Mouse (Mus musculus) urinary bladder, postnatal 36 days (tissue): ENCODE measurements at regions not wholly inside any gene's neighbourhood (a gene's known extent, or its start where the extent isn't known, plus 50 kb on each side); places are given as distances from the start of the nearest gene placed in this dataset.

Source experiments
- DNase-seq, 2 experiments: peaks; one replicate each; pipeline ENCODE4 v3.0.0; 2022; ENCODE audit warnings: low spot score in 2 of 2, mixed read lengths in 1 of 2

- no peak for DNase-seq
These were observed 284.7 kb upstream of the N6amt1 start for GRCm38 (mm10) chr16:87069294-87069693.

- DNase-seq: no peak
These were observed 286.0 kb upstream of the N6amt1 start for GRCm38 (mm10) chr16:87067981-87068380.

DNA sequence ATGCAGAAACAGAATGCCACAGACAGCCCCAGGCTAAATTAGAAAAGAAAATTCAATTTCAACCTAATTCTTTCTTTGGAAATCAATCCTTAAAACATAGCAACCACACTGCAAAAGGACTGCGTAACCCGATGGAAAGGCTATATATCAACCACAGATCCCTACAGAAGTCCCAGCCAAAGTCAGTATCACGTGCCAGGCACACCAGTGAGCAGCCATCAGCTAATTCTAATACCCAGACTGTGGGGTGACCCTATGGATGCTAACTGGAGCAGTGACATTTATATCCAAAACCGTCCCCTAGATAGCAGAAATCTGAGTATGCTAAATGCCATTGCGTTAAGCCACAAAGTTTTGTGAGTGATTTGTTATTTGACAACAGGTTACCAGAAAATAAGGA, 286.5 kb upstream of the N6amt1 start:
- DNase-seq: no peak

GRCm38 (mm10) chr16:87060473-87060872, 293.5 kb upstream of the N6amt1 start:
- no peak for DNase-seq

DNA sequence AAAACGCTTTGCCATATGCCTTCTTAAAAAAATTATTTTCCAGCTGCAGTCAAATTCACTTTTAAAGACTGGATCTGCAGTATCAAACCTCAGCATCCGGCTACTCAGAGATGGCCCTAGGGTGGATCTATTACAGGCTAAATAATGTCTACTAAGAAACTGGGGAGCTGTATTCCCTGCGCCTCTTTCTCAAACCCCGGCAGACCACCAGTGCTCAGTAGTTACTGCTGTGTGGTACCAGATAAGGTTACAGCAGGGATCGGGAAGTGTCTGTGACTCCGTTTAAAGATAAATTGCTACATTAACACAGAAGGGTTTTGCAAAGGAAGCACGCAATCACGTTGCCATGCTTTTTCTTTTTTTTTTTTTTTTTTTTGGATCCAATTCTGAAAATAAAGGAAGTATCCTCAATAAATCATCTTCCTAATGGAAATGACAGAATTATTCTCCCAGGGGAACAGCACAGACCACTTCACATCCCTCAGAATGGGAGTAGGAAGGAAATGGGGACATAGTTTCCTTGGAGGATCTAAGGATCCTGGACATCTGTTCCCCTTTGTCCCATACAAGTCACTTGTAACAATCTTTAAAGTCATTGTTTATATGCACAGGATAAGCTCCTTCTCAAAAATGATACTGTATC, 304.1 kb upstream of the N6amt1 start:
- DNase-seq: no peak

GRCm38 (mm10) chr16:87044773-87045561, 309.0 kb upstream of the N6amt1 start:
- DNase-seq: no peak

DNA sequence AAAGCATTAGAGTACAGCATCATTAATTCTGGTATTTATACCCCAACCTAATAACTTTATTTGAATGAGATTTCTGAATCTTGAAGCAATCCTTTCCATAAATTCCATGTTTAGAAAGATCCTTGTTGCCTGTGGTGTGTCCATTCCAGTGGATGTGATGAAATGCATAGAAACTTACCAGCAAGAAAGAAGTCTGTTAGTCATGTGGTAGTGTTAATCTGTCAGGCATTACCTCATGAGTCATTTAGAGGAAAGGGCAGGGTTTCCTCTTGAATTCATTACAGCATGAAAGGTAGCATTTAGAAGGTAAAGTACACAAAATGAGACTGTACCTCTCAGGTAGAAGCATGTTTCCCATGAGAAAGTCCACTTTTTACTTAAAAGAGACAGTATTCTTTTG, 310.3 kb upstream of the N6amt1 start:
- no peak for DNase-seq

GRCm38 (mm10) chr16:87040366-87040765, 313.6 kb upstream of the N6amt1 start:
- no peak for DNase-seq

- no peak for DNase-seq
These were observed 314.1 kb upstream of the N6amt1 start for GRCm38 (mm10) chr16:87039861-87040260.

DNA sequence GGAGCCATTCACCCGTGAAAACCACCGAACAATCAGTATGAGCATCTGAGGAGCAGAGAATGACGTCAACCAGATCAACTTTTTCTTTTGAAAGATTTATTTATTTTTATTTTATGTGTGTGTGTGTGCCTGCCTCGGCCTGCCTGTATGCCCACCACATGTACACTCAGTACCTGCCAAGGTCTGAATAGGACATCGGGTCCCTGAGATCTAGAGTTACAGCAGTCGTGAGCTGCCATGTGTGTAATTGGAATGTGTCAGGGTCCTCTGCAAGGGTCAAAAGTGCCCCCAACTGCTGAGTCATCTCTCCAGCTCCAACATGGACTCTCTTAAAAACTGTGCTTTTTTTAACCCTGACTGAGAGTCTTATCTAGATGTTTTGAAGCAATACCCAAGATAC, 316.9 kb upstream of the N6amt1 start:
- DNase-seq: no peak

GRCm38 (mm10) chr16:87031836-87032235, 322.1 kb upstream of the N6amt1 start:
- no peak for DNase-seq

GRCm38 (mm10) chr16:87028516-87029145, 325.4 kb upstream of the N6amt1 start:
- DNase-seq: no peak

GRCm38 (mm10) chr16:87027621-87028020, 326.4 kb upstream of the N6amt1 start:
- no peak for DNase-seq

GRCm38 (mm10) chr16:87022041-87022440, 331.9 kb upstream of the N6amt1 start:
- DNase-seq: no peak

DNA sequence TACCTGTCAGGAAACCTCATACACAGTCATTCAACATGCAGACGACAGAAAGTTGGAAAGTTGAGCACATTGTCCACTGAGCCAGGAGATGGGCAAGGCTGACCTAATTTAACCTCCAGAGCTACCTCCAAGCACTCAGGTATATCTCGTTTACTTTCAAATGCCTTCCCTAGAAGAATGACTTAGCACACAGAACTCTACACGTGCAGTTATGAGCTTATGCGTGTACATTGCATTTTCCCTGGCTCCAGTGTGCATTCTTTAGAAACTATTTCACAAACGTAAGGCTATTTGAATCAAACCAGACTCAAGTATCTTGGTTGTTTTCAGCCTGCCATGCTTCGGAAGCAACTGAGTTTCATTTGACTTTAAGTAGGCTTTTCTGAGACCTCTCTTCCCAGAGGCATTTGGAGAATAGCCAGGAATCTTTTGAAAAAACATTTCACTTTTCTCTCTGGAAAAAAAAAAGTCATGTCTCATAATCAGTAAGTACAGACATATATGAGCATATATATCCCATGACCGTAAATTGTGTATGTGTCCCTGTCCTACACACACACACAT, 336.8 kb upstream of the N6amt1 start:
- DNase-seq: no peak

DNA sequence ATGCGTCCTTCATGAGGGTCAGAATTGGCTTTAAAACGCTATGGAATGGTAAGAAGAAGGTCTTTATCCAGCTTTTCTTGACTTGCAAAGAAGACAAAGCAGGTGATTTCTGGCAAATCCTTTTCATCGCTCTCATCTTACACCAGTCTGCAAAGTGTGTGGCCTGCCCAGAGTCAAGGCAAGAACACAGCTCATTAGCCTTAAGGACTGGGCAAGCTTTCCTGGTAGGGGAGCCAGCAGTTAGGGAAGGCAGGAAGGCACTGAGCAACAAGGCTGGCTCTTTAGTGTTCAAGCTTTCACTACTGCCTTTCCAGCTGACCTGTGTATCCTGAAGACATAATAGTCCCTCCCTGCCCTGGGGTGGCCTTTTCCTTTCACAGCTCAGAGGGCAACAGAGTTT, 352.4 kb upstream of the N6amt1 start:
- DNase-seq: no peak

DNA sequence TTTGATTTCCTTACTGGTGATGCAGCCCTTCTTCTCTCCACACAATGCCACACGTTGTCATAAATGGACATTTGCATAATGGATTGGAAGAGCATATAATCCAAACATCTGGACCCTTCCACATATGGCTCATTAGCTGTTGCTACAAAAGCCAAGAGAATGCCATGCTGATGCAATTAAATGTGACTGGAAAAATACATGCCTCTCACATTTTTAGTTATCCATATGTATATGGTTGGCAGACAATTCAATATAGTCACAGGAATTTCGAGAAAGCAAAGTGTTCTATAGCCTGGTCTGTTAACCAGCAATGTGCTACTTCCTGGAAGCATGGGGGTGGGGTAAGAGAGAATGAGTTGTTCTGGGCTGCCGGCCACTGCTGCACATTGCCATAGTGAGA, 352.9 kb upstream of the N6amt1 start:
- DNase-seq: no peak

DNA sequence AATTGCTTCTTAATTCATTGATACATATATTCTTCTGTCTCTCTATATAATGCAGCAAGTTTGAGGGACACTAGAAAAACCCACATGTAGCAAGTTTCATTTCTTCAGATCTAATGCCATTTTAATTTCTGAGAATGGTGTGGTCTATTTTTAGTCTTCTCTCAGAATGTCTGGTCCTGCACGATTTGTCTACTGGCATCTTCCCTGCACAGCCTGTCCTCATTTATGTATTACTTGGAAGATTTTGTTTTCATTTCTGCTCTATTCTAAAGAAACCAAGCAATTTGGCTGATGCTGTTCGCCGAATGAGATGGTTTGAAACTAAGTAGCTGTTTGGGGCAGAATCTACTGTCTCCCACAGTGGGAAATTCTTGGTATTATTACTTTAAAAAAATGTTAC, 382.3 kb upstream of the N6amt1 start:
- no peak for DNase-seq

DNA sequence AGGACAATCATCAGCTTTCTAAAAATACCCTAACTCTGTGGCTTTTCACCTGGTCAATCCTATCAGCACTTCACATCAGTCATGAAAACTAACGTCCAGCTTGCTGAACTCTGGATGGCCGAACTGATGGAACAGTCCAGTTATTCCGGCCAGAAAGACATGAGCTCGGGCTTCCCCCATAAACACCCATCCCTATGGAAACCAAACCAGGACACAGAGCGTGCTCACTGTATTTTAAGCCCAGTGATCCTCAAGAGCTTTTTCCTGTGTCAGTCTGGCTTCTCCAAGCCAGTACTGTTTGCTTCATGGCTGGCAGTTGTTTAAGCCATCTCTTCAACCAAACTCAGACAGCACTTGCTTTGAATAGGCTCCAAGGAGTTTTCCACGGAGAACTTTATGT, 404.3 kb upstream of the N6amt1 start:
- DNase-seq: no peak

DNA sequence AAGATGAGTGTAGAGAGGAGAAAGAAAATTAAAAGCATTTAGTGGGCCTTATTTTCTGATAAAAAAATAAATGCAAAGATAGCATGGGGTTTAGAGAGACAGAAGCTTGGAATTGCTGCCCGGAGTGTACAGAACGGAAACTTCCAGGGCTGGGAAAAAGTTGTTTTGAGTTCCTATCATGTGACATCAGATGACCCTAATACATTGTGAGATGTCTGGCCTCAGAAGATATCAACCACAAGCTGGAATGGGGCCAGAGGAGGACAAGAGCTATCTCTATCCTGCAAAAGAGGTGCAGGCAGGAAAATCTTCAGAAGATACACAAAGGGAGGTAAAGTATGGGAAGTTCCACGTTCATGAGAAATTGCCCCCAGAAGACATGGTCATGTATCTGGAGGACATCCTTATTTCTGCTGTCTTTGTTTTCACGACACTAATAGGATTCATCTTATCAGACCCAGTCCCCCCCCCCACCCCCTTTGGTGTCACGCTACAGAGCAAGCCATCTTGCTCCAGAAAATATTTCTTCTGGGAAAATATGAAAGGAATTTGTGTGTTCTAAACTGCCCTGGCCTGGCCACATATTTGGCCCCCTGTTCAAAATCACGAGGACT, 408.3 kb upstream of the N6amt1 start:
- no peak for DNase-seq

DNA sequence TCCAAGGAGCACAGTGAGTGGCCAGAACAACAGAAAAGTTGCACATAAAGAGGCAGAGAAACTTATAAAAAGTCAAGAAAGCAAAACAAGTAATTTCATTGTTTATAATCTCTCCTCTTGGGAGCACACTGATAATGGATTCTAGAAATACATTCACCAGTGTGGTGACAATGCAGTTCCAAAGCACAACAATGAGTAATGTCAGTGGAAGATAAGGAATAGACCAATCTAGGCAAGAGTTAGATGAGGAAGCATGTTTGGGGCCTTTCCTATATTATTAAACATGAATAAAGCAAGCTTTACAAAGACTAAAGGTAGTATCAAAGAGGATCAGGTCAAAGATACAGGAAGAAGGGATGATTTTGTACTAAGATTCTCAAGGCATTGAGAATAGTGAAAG, 408.9 kb upstream of the N6amt1 start:
- no peak for DNase-seq

- DNase-seq: no peak
These were observed 419.0 kb upstream of the N6amt1 start for GRCm38 (mm10) chr16:86934989-86935388.
